In genomic region chr4:141120700-141121099, GRCm38 (mm10) we compare ENCODE assay signal across 8 mouse cellular contexts. TPM values are rescaled to one million over a fixed set of nuclear protein-coding genes. Genes with fewer than 3 reads are reported as not detected.
DNase-seq lines count a peak whose midpoint lies in the region; ATAC-seq and TF ChIP-seq lines count a peak whose summit lies in the region.

No protein-coding gene starts in this region.

- peaks cover 4% of the 10 kb centered on the region; the same call in 1 of the 2 replicates for H3K79me2 ChIP-seq in heart, adult 2 months (replicated peaks; ENCODE audit: control insufficient read depth, insufficient read depth, low read length)

- peaks cover 15% of the 10 kb centered on the region for H3K4me1 ChIP-seq in heart, adult 2 months (ENCODE audit: control insufficient read depth, insufficient read depth, low read length)
- peaks cover 23% of the 10 kb centered on the region; the same call in 1 of the 2 replicates for H3K4me1 ChIP-seq in lung, embryonic 15.5 days

- no peak overlapping the region for H3K27ac ChIP-seq in heart, adult 2 months
- no peak overlapping the region for H3K27ac ChIP-seq in lung, embryonic 15.5 days

- H3K4me2 ChIP-seq in lung, embryonic 15.5 days, result no peak overlapping the region

- no peaks in the 10 kb centered on the region for H3K36me3 ChIP-seq in heart, adult 2 months (ENCODE audit: control insufficient read depth, insufficient read depth, low read length)
- peaks cover 28% of the 10 kb centered on the region for H3K36me3 ChIP-seq in lung, embryonic 15.5 days

- intact Hi-C loops in heart, adult 2 months (cut with DNase I), result no loop called here

- peak; percentile 75 for TF ChIP-seq CTCF in heart, adult 2 months (IDR thresholded peaks at IDR 0.05)

- H3K27me3 ChIP-seq in heart, adult 2 months (ENCODE audit: control insufficient read depth, insufficient read depth, low read length), result no peaks in the 10 kb centered on the region
- no peaks in the 10 kb centered on the region for H3K27me3 ChIP-seq in lung, embryonic 15.5 days

- no peak overlapping the region for H3K4me3 ChIP-seq in heart, adult 2 months
- H3K4me3 ChIP-seq in lung, embryonic 15.5 days, result no peak overlapping the region

- no peak for DNase-seq in heart, adult 2 months
- no peak for DNase-seq in heart, adult 8-10 months (ENCODE audit: low spot score)
- peak; percentile 71 for DNase-seq in WW6 (ENCODE audit: low read depth, low spot score)
- DNase-seq in forelimb bud, embryonic 11.5 days (ENCODE audit: low read depth, low spot score), result peak; percentile 30
- DNase-seq in kidney, postnatal 14 days, result peak; percentile 62
- DNase-seq in right cerebral cortex, adult 18-20 months, result peak; percentile 71
- no peak for DNase-seq in urinary bladder, postnatal 10 days (ENCODE audit: low spot score)

- no peak for TF ChIP-seq EP300 in heart, adult 2 months (IDR thresholded peaks at IDR 0.05; ENCODE audit: insufficient read depth, low read depth, low read length)

- no peak overlapping the region for H3K9ac ChIP-seq in heart, adult 2 months (ENCODE audit: low read depth, low read length)
- no peak overlapping the region for H3K9ac ChIP-seq in lung, embryonic 15.5 days

- 31% methylated on average over 11 of the region's 11 CpGs for WGBS in heart, adult 2 months
- WGBS in lung, embryonic 15.5 days, result 23% methylated on average over 11 of the region's 11 CpGs

- TF ChIP-seq POLR2A in heart, adult 2 months (IDR thresholded peaks at IDR 0.05; ENCODE audit: insufficient read depth, low read depth, low read length), result no peak

- no peaks in the 10 kb centered on the region for H3K9me3 ChIP-seq in lung, embryonic 15.5 days

- peak; percentile 46; the same call in 1 of the 2 replicates for ATAC-seq in lung, embryonic 15.5 days (ENCODE audit: borderline replicate concordance, extremely low read depth, low FRiP score, low TSS enrichment)

RNA-seq across cellular contexts. Expression of gene Szrd1, which starts 18.9 kb away (rescaled TPM):
- total RNA-seq in heart, adult 2 months (2021), result 100 to 1,000 TPM in 1 of 2 experiments, 10 to 100 TPM in 1; 90.0 to 106 TPM
- polyA plus RNA-seq in heart, adult 2 months (2012; rRNA removed), result 32.1 and 33.1 TPM in 2 replicates
- total RNA-seq in heart, adult 8-10 months (2022), result 100 to 1,000 TPM in 2 of 4 experiments, 10 to 100 TPM in 2; 87.5 to 111 (median 98.0) TPM
- 43.2 and 48.7 TPM in 2 replicates for polyA plus RNA-seq in lung, embryonic 15.5 days (2015; fragmentation: Nextera tagmentation; extraction: Ambion mirVana)

RNA-seq across cellular contexts. Expression of gene Fbxo42, which starts 27.0 kb away (rescaled TPM):
- 10 to 100 TPM in 1 of 2 experiments, 1 to 10 TPM in 1; 9.0 to 11.3 TPM for total RNA-seq in heart, adult 2 months (2021)
- 7.6 and 11.9 TPM in 2 replicates for polyA plus RNA-seq in heart, adult 2 months (2012; rRNA removed)
- total RNA-seq in heart, adult 8-10 months (2022), result 10 to 100 TPM in 2 of 4 experiments, 1 to 10 TPM in 2; 8.4 to 11.5 (median 10.0) TPM
- 19.1 and 22.5 TPM in 2 replicates for polyA plus RNA-seq in lung, embryonic 15.5 days (2015; fragmentation: Nextera tagmentation; extraction: Ambion mirVana)

RNA-seq across cellular contexts. Expression of gene Spata21, which starts 32.6 kb away (rescaled TPM):
- not detected for total RNA-seq in heart, adult 2 months (2021)
- polyA plus RNA-seq in heart, adult 2 months (2012; rRNA removed), result 0.16 and 0.20 TPM in 2 replicates
- total RNA-seq in heart, adult 8-10 months (2022), result not detected
- polyA plus RNA-seq in lung, embryonic 15.5 days (2015; fragmentation: Nextera tagmentation; extraction: Ambion mirVana), result 0.16 and 0.62 TPM in 2 replicates

RNA-seq across cellular contexts. Expression of gene Necap2, which starts 42.5 kb away (rescaled TPM):
- 10 to 100 TPM; 13.9 to 14.9 TPM for total RNA-seq in heart, adult 2 months (2021)
- polyA plus RNA-seq in heart, adult 2 months (2012; rRNA removed), result 21.2 and 24.5 TPM in 2 replicates
- total RNA-seq in heart, adult 8-10 months (2022), result 10 to 100 TPM; 14.7 to 18.2 (median 15.9) TPM
- 102 and 110 TPM in 2 replicates for polyA plus RNA-seq in lung, embryonic 15.5 days (2015; fragmentation: Nextera tagmentation; extraction: Ambion mirVana)

Comparison
In these comparisons a context has a peak if more than half of its experiments do, and no peak if none do; other contexts are left out.
1. DNase-seq: peak in WW6 (single experiment), forelimb bud, embryonic 11.5 days (single experiment), kidney, postnatal 14 days (single experiment) and right cerebral cortex, adult 18-20 months (single experiment); none in heart, adult 2 months (0 of 2), heart, adult 8-10 months (single experiment) and urinary bladder, postnatal 10 days (single experiment).